Mouse (Mus musculus) thymus, adult 2 months (tissue): ENCODE results near the gene Frmpd4.

ENCODE experiments used
- CTCF ChIP-seq: fragments of 200-500 bp; IDR thresholded peaks from 2 replicates; pipeline ENCODE4 v1.5.1; 2012; ENCODE audit warnings: mild to moderate bottlenecking, control low read depth, low read length, moderate library complexity, borderline replicate concordance; ENCODE audit not compliant: control insufficient read depth, poor library complexity, insufficient read depth; ENCODE audit errors: extremely low read depth
- POLR2A ChIP-seq: fragments of 200-500 bp; IDR thresholded peaks from 2 replicates; pipeline ENCODE4 v1.6.1; 2012; ENCODE audit warnings: mild to moderate bottlenecking, low read length, control low read depth, moderate library complexity; ENCODE audit not compliant: control insufficient read depth, poor library complexity, insufficient read depth; ENCODE audit errors: extremely low read depth

GRCm38 (mm10) chrX:168163001-168163400, 414.0 kb downstream of the Frmpd4 start:
- TF ChIP-seq CTCF (no peak), POLR2A (no peak)
